Mouse (Mus musculus) ovary, postnatal 10 days (tissue): Measurements from ENCODE around the gene Ubxn6.

Experiments used
- DNase-seq: peaks from one replicate; pipeline ENCODE4 v3.0.0; 2022; ENCODE audit warnings: low spot score

The Ubxn6 gene

GRCm38 (mm10) chr17:56023386-56023785, 51.4 kb downstream of the Ubxn6 start:
- DNase-seq = no peak

GRCm38 (mm10) chr17:56022989-56023290, 51.9 kb downstream of the Ubxn6 start:
- DNase-seq = no peak

GRCm38 (mm10) chr17:56022131-56022988, 52.5 kb downstream of the Ubxn6 start:
- no peak for DNase-seq

DNA sequence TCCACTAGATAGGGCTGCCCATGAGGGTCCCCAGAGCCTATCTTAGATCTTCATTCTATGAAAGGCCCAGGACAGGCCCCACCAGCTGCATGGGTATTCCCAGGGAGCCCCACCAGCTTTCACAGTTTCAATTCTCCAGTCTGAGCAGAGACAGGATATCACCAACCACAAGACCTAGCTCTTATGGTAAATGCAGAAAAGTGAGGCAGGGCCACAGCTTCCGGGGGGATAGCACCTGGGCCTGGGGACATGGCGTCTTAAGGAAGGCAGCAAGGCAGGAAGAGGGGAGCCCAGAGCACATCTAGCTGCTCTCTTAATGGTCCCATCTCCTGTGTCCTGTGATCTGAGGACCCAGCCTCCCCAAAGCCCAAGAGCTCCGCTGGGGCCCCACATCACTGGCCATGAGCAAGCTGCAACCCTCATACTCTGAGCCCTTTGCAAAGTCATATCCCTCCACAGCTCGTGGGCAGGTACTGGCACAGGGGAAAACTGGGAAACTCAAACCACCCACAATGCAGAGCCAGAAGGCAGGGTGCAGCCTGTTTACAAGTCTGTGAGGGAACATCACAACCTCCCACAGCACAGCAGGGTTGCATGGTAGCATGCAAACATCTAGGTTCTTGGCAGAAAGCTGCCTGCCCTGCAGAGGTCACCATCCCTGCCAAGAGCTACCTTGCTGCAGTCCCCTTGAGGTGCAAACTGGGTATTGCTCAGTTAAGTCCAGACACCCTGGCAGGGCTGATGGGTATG, 53.5 kb downstream of the Ubxn6 start:
- no peak for DNase-seq

- no peak for DNase-seq
Measured at GRCm38 (mm10) chr17:56020400-56021084, 54.3 kb downstream of the Ubxn6 start.

- no peak for DNase-seq
Measured at GRCm38 (mm10) chr17:56018347-56019131, 56.3 kb downstream of the Ubxn6 start.

- no peak for DNase-seq
Measured at GRCm38 (mm10) chr17:56017848-56018247, 57.0 kb downstream of the Ubxn6 start.
